Mouse (Mus musculus): ENCODE data around the gene Opn1sw.

- no peak for TF ChIP-seq CTCF (IDR thresholded peaks at IDR 0.05; ENCODE audit: borderline replicate concordance, insufficient read depth, low read depth, low read length)
- no peak for TF ChIP-seq POLR2A (IDR thresholded peaks at IDR 0.05; ENCODE audit: borderline replicate concordance, insufficient read depth, low read length)
Measured at GRCm38 (mm10) chr6:29394286-29394685, 6.0 kb upstream of the Opn1sw start.
